Mouse (Mus musculus) G1E-ER4 (cell line): ENCODE measurements around the gene Dolk. TPM values are rescaled to one million over a fixed set of nuclear protein-coding genes. Genes with fewer than 3 reads are reported as not detected.

ENCODE experiments used
- GATA1 ChIP-seq: IDR thresholded peaks from one replicate; pipeline ENCODE4 v1.8.0; 2012; ENCODE audit warnings: low read length, inconsistent platforms
- polyA plus RNA-seq: library from polyadenylated mRNA; stranded (reverse); fragments of >175 nt; gene quantifications from 2 replicates; pipeline ENCODE4 v1.2.3, GENCODE M21; 2012

Gene Dolk
- polyA plus RNA-seq, 1 experiment, result 5.8 TPM

DNA sequence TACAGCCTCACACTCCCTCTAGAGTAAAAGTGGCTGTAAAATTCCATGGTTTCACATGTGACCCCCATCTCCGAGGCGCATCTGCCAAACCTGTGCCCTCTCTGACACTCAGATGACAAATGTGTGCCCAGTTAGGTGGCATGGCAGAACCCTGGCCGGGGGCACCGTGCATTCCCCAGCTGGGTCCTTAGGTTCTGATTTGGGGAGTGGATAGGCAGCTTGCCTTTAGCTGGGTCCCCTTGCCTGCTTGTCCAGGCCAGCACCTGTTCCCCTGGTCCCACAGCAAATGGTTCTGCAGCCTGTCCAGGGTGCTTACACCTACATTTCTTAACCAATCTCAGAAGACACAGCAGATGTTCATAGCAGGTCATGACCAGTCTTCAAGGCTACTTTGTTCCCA is 42.7 kb downstream of the Dolk start:
- no peak for TF ChIP-seq GATA1

DNA sequence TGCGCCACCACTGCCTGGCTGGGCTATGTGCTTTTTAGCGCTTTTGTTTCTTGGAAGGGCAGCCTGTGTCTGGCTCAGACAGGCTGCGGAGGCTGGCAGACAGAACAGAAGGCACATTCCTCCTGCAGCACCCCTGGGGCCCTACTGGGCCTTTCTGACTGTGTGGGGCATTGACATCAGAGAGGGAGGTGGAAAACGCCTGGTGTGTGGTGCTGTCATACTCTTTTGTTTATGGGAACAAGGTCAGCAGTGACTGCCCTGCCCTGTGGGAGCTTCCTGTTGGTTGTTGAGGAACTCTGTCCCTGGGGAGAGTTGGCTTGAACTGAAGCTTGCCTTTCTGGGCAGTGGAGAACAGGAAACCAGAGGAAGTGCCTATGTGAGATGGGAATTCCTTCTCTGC is 43.6 kb downstream of the Dolk start:
- no peak for TF ChIP-seq GATA1

DNA sequence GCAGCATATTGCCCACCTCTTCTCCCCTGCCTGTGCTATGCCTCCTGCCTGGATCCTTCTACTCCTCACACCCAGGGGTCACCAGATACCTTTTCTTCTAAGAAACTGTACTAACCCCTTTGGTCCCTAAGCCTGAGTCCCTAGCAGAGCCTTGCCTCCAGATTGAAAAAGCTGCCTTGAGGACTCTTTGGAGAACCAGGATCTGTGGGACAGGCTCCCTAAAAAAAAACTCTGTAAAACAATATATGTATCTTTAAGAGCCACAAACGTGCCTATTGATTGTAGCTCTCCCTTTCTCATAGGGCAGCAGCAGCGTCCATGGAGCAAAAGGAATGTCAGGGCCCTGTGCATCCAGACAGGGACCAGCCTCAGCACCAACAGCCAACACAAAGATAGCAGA is 45.9 kb downstream of the Dolk start, which contains the start of gene Gm28035:
Gm28035 (plus strand) TSS at position 301 of the 400 bp plus-strand sequence.
- TF ChIP-seq GATA1, result no peak

DNA sequence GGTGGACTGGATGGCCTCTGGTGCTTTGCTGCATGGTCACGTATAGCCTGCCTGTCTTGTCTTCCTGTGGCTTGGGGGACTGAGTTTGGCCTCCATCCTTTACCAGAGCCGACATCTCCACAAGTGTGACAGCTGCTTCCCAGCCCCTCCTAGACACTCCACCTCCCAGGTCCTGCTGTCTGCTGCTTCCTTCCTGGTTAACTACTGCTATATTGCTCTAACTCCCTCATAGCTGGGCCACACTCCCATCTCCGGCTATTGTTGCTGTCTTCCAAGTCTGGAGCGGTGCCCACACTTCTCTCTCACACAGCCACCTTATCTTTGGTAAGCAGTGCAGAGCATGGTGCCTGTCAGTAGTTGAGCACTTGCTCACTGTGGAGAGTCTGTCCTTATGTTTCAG is 46.4 kb downstream of the Dolk start:
- no peak for TF ChIP-seq GATA1

DNA sequence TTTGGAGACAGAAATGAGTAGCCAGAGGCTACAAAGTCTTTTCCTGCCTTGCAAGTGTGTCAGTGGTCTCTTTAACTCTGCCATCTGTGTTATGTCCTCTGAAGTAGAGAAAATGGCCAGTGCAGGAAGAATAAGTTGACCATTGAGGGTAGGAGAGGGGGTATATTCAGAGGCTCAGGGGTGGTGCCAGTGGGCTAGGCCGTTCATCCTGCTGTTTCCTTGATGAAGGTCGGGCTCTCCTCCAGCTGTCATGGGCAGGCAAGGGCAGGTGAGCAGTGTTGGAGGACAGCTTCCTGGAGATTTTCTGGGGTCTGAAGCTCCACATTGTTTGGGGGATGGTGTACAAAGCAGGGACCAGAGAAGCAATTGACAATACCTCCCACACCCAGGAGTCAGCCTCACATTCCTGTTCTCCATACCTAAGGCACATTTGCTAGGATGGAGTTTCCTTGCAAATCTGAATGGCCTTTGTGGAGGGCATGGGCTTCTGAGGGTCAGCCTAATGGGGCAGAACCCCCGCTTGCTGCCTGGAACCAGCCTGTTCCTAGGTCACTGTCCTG is 47.1 kb downstream of the Dolk start:
- no peak for TF ChIP-seq GATA1

DNA sequence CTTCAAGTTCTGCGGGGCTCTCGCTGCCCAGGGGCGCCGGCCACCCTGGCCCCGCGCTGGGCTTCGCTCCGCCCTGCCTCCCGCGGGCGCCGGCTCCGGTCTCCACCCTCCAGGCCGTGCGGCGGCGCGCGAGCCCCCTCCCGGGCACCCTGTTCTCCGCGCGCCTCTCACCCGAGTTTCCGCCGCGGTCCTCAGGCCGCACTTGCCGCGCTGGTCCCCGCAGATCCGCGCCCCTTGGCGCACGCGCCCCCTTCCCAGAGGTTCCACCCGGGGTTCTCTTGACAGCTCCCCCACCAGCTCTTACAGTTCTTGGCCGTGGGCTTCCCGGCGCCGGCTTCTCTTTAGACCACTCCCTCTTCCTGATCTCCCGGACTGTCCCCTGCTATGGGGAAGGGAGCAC is 48.3 kb downstream of the Dolk start:
- TF ChIP-seq GATA1, result no peak

DNA sequence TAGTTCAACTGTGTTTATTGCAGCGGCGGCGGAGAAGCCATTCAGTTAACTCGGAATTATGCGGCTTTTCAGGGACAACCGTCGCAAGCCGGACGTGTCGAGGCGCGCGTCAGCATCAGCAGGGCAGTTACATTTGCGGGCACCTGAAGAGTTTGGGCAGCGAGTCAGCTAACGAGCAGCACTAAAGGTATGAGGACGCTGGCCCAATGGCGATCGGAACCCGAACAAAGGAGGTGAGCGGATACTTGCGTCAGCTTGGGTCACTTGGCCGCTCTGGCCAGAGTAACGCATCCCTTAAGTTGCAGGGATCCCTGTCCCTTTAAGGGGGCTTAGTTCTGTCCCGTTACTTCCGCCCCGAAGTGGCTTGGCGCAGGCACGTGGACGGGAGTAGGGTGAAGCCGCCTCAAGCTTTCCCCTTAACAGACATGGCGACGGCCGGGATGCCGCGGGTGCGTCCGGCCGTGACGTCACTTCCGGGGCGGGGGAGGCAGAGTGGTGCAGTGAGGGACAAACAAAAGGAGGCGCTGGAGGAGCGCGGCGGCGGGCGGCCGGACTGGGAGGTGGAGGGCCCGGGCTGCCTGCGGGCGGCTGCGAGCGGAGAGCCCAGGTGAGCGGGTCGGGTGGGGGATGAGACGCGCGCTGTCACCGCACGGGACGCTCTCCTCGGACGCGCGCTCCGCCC is 48.8 kb downstream of the Dolk start, which contains the start of gene Lrrc8a:
Lrrc8a (plus strand) TSS at position 517 of the 682 bp plus-strand sequence.
- TF ChIP-seq GATA1, result no peak

DNA sequence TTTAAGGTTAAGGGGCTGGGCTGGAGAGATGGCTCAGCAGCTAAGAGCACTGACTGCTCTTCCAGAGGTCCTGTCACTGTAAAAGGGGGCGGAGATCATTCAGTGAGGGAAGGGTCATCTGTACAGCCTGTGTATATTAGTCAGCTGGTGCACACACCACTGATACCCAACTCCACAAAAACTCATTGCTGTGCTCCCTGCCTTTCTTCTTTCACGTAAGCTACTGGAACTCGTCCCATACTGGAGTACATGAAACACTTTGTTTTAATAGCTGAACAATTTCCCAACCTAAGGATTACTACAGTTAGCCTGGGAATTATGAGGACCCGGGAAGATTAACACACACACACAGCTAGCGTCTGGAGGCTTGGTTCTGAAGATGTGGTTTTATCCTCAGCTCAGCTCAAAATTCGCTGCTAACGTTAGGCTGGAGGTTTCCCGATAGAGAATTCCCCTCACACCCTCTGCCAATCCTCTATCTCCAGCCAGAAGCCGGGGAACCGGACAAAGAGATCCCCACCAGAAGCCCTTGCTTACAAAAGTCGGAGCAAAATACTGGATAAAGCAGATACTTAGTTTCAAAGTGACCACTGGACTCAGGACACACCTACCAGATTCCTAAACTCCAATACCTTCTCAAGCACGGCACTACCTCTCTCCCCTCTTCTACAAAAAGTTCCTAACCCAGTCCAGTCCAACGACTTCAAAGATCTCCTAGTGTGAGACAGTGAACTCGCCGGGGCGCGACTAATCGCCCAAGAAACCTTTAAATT is 49.5 kb downstream of the Dolk start:
- no peak for TF ChIP-seq GATA1

DNA sequence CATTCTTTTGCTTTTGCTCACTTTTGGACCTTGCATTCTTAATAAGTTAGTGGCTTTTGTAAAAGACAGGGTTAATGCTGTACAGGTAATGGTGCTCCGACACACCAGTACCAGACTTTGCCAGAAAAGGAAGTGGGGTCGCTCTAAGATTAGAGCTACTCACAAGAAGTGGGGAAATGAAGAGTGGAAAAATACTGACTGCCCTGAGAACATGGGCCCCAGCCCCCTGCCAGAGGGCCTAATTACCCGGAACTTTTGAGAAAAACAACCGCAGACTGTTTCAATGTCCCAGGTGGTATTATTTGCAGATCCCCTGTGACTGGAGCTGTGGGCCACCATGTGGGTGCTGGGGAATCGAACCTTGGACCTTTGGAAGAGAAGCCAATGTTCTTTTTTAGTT is 50.5 kb downstream of the Dolk start:
- no peak for TF ChIP-seq GATA1

Other genes with a start within 250 kb of the Dolk start
- gene Wdr34, start 237.5 kb downstream of the Dolk start, polyA plus RNA-seq, result 29.5 and 36.5 TPM in 2 replicates
- 618 and 765 TPM in 2 replicates for gene Set, start 229.0 kb downstream of the Dolk start, polyA plus RNA-seq
- gene Pkn3, start 208.7 kb downstream of the Dolk start, polyA plus RNA-seq, result 26.9 and 29.7 TPM in 2 replicates
- gene Zdhhc12, start 192.7 kb downstream of the Dolk start, polyA plus RNA-seq, result 42.0 and 45.2 TPM in 2 replicates
- gene Zer1, start 161.7 kb downstream of the Dolk start, polyA plus RNA-seq, result 11.1 and 18.6 TPM in 2 replicates
- 26.0 and 27.7 TPM in 2 replicates for gene Tbc1d13, start 152.6 kb downstream of the Dolk start, polyA plus RNA-seq
- 53.8 and 67.9 TPM in 2 replicates for gene Endog, start 114.8 kb downstream of the Dolk start, polyA plus RNA-seq
- 50.7 and 54.1 TPM in 2 replicates for gene Spout1, start 107.9 kb downstream of the Dolk start, polyA plus RNA-seq
- gene Kyat1, start 80.5 kb downstream of the Dolk start, polyA plus RNA-seq, result 4.8 and 16.9 TPM in 2 replicates
- gene Lrrc8a, start 48.6 kb downstream of the Dolk start, polyA plus RNA-seq, result 3.8 and 6.4 TPM in 2 replicates
- gene Gm28035, start 45.8 kb downstream of the Dolk start, polyA plus RNA-seq, result 0.53 and 2.0 TPM in 2 replicates
- 0.10 and 0.15 TPM in 2 replicates for gene Phyhd1, start 20.1 kb downstream of the Dolk start, polyA plus RNA-seq
- gene Gm28038, start 5.3 kb downstream of the Dolk start, polyA plus RNA-seq, result not detected in 2 replicates
- 108 and 109 TPM in 2 replicates for gene Nup188, start 63 bp upstream of the Dolk start, polyA plus RNA-seq
- 38.7 and 40.7 TPM in 2 replicates for gene Sh3glb2, start 73.0 kb upstream of the Dolk start, polyA plus RNA-seq
- gene Miga2, start 77.9 kb upstream of the Dolk start, polyA plus RNA-seq, result 16.3 and 17.9 TPM in 2 replicates
- 24.4 and 31.5 TPM in 2 replicates for gene Dolpp1, start 105.9 kb upstream of the Dolk start, polyA plus RNA-seq
- gene Crat, start 129.5 kb upstream of the Dolk start, polyA plus RNA-seq, result 35.7 and 40.4 TPM in 2 replicates
- gene Ptpa, start 129.7 kb upstream of the Dolk start, polyA plus RNA-seq, result 1,075 and 1,193 TPM in 2 replicates
- gene Ier5l, start 187.9 kb upstream of the Dolk start, polyA plus RNA-seq, result not detected in 2 replicates